Mouse (Mus musculus) cortical plate, adult 2 months (tissue): Measurements from ENCODE around the gene Mrps17. TPM values are rescaled to one million over a fixed set of nuclear protein-coding genes. Genes with fewer than 3 reads are reported as not detected.
"Not testable (repeated sequence)": the region's sequence is repeated elsewhere in the genome, so short reads cannot be mapped to it uniquely, and the experiment has no call there.

Experiments used
- H3K27ac ChIP-seq: fragments of 200-500 bp; 2 replicates; pipeline ENCODE4 v1.5.1; 2012; ENCODE audit warnings: low read length, control low read depth, inconsistent platforms; ENCODE audit not compliant: insufficient read depth
- H3K4me1 ChIP-seq: fragments of 200-500 bp; 2 replicates; pipeline ENCODE4 v1.6.1; 2011; ENCODE audit warnings: low read length; ENCODE audit not compliant: control insufficient read depth, insufficient read depth
- H3K4me3 ChIP-seq: fragments of 200-500 bp; 2 replicates; pipeline ENCODE4 v1.5.1; 2011; ENCODE audit warnings: mild to moderate bottlenecking, low read length, control low read depth; ENCODE audit not compliant: insufficient read depth
- CTCF ChIP-seq: fragments of 200-500 bp; IDR thresholded peaks from 2 replicates; pipeline ENCODE4 v1.5.1; 2011; ENCODE audit warnings: mild to moderate bottlenecking, control low read depth, low read length; ENCODE audit not compliant: insufficient read depth; ENCODE audit errors: extremely low read depth
- POLR2A ChIP-seq: fragments of 200-500 bp; IDR thresholded peaks from 2 replicates; pipeline ENCODE4 v1.6.1; 2011; ENCODE audit warnings: mild to moderate bottlenecking, low read length, control low read depth; ENCODE audit not compliant: insufficient read depth; ENCODE audit errors: extremely low read depth
- polyA plus RNA-seq: library from polyadenylated mRNA; depleted of rRNA; stranded (reverse); fragments of >200 nt; gene quantifications from 2 replicates; pipeline ENCODE4 v1.2.3, GENCODE M21; 2012; rRNA removed

Gene Mrps17
- 100 and 111 TPM in 2 replicates for polyA plus RNA-seq

DNA sequence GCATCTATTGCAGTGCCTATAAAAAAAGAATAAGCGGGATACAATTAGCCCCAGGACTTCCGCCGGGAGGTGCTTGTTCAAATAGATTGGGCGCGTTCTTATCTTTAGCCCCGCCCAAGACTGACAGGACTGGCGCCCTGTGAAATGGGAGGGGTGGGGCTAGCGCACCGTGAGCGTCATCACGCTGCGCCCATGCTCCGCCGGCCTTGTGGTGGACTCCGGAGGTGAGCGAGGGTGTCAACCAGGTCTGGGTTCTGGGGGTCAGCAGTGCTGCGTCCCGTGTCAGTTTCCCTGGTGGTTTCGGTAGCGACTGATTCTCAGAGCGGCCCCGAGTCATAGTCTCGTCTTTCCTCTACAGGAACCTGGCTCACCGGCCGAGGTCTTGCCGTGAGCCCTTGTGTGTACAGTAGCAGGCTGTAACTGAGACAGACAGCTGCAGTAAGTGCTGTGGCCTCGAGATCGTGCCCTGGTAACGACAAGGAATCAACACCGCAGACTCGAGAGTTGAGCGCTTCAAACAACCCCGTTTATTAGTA lies at the start of gene Mrps17:
Gene Mrps17 (plus strand): TSS at position 172 of the 536 bp plus-strand sequence.
- Histone ChIP-seq H3K4me3 (peak within 1 kb of the TSS; percentile 90), H3K27ac (no peak within 1 kb of the TSS), H3K4me1 (no peaks in the 10 kb centered on the region)
- TF ChIP-seq POLR2A (peak; percentile 95), CTCF (no peak)

DNA sequence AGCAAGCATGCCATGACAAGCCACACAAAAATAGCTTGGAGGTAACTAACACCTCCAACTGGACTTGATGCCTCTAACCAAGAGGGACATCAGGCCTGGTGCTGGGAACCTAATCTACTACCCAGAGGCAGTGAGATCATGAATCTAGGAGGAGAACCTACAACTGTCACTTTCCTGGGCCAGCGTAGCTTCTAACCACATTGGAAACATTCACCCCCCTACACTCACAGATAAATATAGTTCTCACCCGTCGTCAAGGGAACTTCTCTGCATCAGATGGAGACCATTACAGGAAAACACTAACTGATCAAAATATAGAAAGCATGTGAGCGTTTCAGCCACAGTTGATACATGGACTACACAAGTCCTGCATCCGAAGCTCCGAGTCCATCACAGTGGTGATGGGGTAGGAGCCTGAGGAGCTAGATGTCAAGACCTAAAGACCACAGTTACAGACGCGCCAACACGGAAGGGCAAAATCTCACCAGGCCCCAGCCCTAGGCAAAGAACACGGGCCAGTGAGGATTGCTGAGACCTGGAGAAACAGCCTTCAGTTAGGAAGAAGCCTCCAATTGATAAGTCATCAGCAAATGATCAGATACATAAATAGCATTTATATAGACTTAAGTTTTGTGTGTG lies 48.9 kb upstream of the Mrps17 start:
- Histone ChIP-seq H3K27ac (no peak overlapping the region), H3K4me3 (no peak overlapping the region)
- no peak for TF ChIP-seq POLR2A

DNA sequence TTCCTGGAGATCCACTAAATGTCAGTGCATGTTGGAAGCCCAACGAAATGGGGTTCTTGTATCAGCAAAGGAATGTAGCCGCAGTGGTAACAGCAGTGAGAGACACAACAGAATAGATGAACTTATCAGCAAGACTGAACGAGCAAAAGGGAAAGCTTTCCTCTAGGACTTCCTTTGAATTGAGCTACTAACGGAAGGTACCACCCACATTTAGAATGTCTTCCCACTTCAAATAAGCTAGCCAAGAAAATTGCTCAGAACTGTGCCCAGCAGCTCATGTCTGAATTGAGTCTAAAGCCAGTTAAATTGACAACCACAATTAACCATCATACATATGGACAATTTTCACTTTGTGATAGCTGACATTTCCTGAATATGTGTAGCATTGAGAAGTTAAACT lies 47.4 kb upstream of the Mrps17 start:
- Histone ChIP-seq H3K4me3 (no peak overlapping the region), H3K27ac (no peak overlapping the region), H3K4me1 (peaks cover 9% of the 10 kb centered on the region)
- TF ChIP-seq POLR2A (no peak), CTCF (no peak)

More for the DNA sequence above, 48.9 kb upstream of the Mrps17 start:
- peaks cover 9% of the 10 kb centered on the region for H3K4me1 ChIP-seq

DNA sequence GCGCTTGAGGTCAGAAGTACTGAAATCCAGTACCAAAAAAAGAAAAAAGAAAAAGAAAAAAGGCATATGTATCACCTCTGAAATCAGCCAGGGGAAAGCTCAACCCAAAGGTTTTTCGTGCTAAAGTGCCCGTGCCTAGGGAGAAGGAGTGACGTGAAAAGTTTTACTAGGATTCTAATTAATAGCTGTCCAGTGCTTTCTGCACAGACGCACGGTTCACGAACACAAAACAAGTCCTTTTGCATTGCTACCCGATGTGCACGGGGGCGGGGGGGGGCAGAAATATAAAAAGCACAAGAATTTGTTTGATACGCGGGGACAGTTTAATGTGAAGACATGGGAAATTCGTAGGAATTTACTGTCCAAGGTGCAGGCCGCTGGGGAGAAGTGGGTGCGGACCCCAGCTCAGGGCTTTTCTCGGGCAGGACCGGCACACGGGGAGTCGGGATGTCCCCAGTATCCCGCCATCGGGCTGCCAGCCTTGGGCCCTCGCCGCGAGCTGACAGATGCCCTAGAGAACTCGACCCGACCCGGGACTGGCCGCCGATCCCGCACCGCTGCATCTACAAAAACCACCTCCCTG lies 45.8 kb upstream of the Mrps17 start:
- Histone ChIP-seq H3K27ac (peak overlapping the region; percentile 37; the same call in 1 of the 2 replicates), H3K4me1 (peaks cover 9% of the 10 kb centered on the region), H3K4me3 (peak overlapping the region; percentile 70)
- TF ChIP-seq CTCF (no peak), POLR2A (no peak)

DNA sequence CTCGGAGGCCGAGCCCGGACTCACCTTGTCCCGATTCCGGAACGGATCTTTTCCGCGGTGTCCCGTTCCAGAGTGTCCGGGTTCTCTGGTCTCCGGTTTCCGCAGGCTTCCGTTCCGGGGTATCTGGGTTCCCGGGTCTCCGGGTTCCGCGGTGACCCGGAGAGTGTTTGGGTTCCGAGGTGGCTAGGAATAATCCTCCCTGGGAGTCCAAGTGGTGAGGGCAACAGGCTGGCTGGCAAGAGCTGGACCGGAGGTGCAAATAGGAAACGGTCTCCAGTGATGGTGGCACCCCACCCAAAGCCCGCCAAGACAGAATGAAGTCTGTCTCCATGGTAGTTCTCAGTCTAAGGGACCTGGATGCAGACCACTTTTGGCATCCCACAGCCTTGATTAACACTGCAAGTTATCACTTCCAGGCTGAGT lies 45.2 kb upstream of the Mrps17 start, which contains the start of gene Zfp11:
Gene Zfp11 (minus strand): TSS at position 64 of the 423 bp plus-strand sequence.
- Histone ChIP-seq H3K4me3 (peak within 1 kb of the TSS; percentile 70), H3K27ac (peak within 1 kb of the TSS; percentile 37; the same call in 1 of the 2 replicates), H3K4me1 (peaks cover 9% of the 10 kb centered on the region)
- TF ChIP-seq CTCF, result no peak
- TF ChIP-seq POLR2A, result peak; percentile 90

DNA sequence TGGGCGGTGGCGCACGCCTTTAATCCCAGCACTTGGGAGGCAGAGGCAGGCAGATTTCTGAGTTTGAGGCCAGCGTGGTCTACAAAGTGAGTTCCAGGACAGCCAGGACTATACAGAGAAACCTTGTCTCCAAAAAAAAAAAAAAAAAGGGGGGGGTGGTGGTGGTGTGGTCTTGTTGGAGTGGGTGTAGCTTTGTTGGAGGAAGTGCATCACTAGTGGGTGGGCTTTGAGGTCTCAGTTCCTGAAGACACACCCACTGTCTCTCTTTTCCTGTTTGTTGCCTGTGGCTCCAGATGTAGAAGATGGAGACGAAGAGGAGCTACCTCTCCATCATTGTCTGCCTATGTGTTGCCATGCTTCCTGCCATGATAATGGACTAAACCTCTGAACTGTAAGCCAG lies 30.2 kb upstream of the Mrps17 start:
- not testable (repeated sequence) for H3K27ac ChIP-seq, H3K4me3 ChIP-seq, H3K4me1 ChIP-seq

DNA sequence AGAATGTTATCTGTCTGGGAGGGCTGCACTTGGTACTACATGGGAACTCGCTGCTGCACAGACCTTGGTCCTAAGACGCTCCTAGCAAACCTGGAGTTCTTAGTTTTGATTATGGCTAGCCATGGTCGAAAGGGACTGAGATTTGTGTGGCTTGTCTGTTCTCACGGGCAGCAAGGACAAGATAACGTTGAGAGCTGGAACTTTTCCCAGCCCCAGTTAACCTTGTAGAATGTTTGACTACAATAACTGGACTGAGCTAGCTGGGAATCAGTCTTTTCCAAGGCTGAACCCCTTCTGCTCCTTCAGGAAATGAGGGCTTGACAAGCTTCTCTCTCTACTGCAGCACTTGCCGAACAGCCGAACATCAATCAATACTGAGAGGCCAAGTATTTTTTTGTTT lies 27.7 kb upstream of the Mrps17 start:
- no peak overlapping the region for H3K27ac ChIP-seq
- no peak for TF ChIP-seq CTCF
- no peak for TF ChIP-seq POLR2A
- H3K4me1 ChIP-seq, result no peaks in the 10 kb centered on the region
- H3K4me3 ChIP-seq, result no peak overlapping the region

DNA sequence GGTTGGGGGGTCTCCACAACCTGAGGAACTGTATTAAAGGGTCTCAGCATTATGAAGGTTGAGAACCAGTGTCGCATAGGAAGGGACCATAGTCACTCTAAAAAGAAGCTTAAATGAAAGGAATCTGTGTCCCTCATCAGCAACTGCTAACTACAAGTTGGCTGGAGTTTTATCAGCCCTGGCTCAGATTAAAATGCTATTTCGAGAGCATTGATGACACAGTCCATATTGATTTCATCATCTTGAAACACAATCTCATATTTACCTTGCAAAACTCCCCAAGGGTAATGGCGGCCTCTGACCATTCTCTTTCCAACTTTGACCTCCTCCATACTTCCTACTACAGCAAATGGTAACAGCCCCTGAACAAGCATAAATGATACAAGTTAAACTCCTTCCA lies 24.8 kb upstream of the Mrps17 start:
- no peak overlapping the region for H3K27ac ChIP-seq
- TF ChIP-seq CTCF (no peak), POLR2A (no peak)
- no peaks in the 10 kb centered on the region for H3K4me1 ChIP-seq
- H3K4me3 ChIP-seq, result no peak overlapping the region

DNA sequence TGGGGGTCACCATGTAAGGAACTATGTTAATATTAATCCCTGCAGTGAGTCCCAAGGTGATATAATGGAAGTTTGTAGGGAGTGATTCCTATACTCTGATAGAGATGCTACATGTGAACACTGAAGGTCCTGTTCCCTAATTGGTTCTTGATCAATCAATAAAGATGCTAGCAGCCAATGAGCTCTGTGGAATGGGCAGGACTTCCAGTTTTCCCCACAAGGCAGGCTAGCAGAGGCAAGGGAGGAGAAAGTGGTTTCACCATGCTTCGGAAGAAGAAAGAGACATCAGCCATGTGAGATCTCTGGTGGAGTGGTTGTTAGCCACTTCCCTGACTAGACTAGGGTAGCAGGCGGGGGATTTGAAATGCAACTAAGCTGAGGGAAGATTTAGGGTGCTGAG lies 14.8 kb upstream of the Mrps17 start:
- H3K4me1 ChIP-seq, result no peaks in the 10 kb centered on the region
- H3K27ac ChIP-seq, result no peak overlapping the region
- TF ChIP-seq CTCF (no peak), POLR2A (no peak)
- no peak overlapping the region for H3K4me3 ChIP-seq

DNA sequence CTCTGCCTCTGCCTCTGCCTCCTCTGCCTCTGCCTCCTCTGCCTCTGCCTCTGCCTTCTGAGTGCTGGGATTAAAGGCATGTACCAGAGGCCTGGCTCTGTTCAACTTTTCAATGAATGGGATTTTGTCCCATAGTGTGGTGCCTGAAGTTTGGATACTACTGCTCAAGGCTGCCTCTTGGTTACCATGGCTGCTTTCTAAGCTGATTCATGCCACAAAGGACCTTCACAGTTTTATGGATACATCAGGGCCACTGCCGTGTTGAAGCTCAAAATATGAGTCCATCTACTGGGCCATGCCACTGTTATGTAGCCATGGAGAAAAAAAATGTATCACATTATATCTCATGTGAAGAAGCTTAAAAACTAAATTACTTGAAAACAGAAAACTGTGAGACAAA lies 13.6 kb upstream of the Mrps17 start:
- no peak overlapping the region for H3K27ac ChIP-seq
- no peak overlapping the region for H3K4me3 ChIP-seq
- H3K4me1 ChIP-seq, result no peaks in the 10 kb centered on the region
- TF ChIP-seq POLR2A, result no peak
- TF ChIP-seq CTCF, result no peak

DNA sequence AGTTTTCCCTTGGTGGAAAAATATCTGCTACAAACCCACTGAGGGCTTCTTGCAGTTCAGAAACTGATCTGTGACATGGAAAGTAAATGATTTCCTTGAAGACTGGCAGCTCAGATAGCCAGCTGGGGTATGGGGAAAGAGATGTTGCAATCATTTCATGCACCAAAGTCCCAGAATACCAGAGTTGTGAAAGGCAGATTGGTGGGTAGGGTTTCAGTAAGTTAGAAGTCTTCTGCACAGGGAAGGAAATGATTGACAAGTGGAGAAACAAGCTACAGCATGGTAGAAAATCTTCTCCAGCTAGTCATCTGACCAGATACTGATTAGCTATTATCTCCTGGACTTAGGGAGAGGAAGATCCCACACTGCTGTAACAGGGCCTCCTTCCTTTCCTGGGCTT lies 11.9 kb upstream of the Mrps17 start:
- H3K27ac ChIP-seq, result no peak overlapping the region
- H3K4me1 ChIP-seq, result no peaks in the 10 kb centered on the region
- TF ChIP-seq CTCF, result no peak
- TF ChIP-seq POLR2A, result no peak
- H3K4me3 ChIP-seq, result no peak overlapping the region
